Mouse (Mus musculus): ENCODE data around the gene C1s1.

DNA sequence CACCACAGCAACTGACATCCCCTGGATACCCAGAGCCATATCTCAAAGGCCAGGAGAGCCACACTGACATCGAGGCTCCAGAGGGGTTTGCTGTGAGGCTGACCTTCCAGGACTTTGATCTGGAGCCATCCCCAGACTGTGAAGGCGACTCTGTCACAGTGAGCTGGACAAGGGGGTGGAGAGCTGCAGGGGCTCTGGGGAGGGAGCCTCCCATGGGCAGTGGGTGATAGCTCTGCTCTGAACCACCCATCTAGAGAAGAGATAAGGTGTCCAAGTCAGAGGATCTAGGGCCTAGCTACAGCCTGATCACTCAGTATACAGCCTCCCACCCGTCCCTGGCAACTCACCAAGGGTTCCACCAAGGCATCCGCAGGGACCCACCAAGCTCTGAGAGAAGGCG is 48.3 kb downstream of the C1s1 start:
- TF ChIP-seq CTCF (IDR thresholded peaks at IDR 0.05; ENCODE audit: borderline replicate concordance, insufficient read depth, low read length) (no peak), POLR2A (IDR thresholded peaks at IDR 0.05; ENCODE audit: low read depth, low read length) (no peak)
